11 mouse cellular contexts compared by ENCODE assay signal in the genomic region with DNA sequence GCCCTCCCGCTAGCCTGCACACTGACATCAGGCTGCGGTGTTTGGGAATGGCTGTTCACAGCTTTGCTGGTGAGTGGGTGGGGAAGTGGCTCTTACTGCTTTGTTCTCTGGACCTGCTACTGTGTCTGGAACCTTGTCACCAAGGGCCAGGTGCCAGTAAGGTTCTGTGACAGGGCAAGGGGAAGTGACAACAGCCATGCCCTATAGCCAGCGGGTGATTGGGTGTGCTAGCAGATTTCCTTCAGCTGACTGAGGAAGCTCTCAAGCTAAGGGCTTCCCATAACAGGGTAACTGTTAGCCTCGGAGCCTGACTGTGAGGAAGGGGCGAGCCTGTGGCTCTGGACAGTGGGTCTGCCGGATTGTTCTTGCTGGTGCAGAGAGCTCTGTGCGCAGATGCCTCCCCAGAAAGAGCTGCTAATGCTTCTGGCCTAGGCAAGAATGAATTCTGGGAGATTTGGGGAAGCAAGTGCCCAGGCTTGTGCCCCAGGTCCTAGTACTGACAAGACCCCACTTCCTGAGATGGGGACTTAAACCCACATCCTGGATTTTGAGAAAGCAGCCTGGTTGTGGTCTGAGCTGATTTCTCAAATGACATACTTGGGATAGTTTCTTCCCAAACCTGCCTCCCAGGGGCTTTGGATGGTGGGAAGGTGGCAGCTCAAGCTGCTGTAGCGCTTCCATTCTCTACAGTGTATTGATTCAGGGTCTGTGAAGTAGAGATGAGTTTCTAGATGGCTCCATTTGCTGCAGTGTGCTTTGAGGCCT. TPM values are rescaled to one million over a fixed set of nuclear protein-coding genes. Genes with fewer than 3 reads are reported as not detected.
DNase-seq lines count a peak whose midpoint lies in the region; ATAC-seq and TF ChIP-seq lines count a peak whose summit lies in the region.
"Had no signal": no experiment of that assay in that cellular context is flagged by ENCODE, and none has a peak within 500 bp of the region (broad histone marks: within the 10 kb centered on the region; RNA-seq: fewer than 3 reads in every experiment).

No protein-coding gene starts in this region.

- 0 out of 2 replicates have a peak, but pooled peaks cover 6% of the 10 kb centered on the region for H3K9me3 ChIP-seq in liver, embryonic 12.5 days (replicated peaks)
- H3K9me3 ChIP-seq: forebrain, embryonic 13.5 days had no signal

- 55% methylated on average over 8 of the region's 8 CpGs for WGBS in spleen, adult 2 months
- 71% methylated on average over 8 of the region's 8 CpGs for whole genome bisulfite sequencing in liver, embryonic 12.5 days (ENCODE audit: insufficient replicate concordance)

- H3K4me3 ChIP-seq in spleen, adult 2 months (ENCODE audit: extremely low read depth, insufficient read depth, insufficient read length), result peak overlapping the region; percentile 29; the same call in 1 of the 2 replicates
- H3K4me3 ChIP-seq in bone marrow macrophage, adult 2 months (ENCODE audit: insufficient read depth, low read length), result no peak overlapping the region
- no peak overlapping the region for H3K4me3 ChIP-seq in liver, embryonic 12.5 days
- H3K4me3 ChIP-seq: forebrain, embryonic 13.5 days had no signal

- no peak for TF ChIP-seq POLR2A in spleen, adult 2 months (IDR thresholded peaks at IDR 0.05; ENCODE audit: low read depth, low read length)
- TF ChIP-seq POLR2A in bone marrow macrophage, adult 2 months (IDR thresholded peaks at IDR 0.05; ENCODE audit: borderline replicate concordance, low read depth, low read length), result no peak

- no peak overlapping the region for H3K4me2 ChIP-seq in liver, embryonic 12.5 days
- H3K4me2 ChIP-seq: forebrain, embryonic 13.5 days; lung, embryonic 14.5 days had no signal

- TF ChIP-seq CTCF in spleen, adult 2 months (IDR thresholded peaks at IDR 0.05; ENCODE audit: extremely low read depth, insufficient read depth, insufficient read length, insufficient replicate concordance), result no peak
- TF ChIP-seq CTCF in bone marrow macrophage, adult 2 months (IDR thresholded peaks at IDR 0.05; ENCODE audit: low read depth, low read length), result no peak

- ATAC-seq in monocyte, adult 5-6 weeks (replicated peaks; ENCODE audit: insufficient number of reproducible peaks, low FRiP score, low TSS enrichment, poor library complexity, severe bottlenecking), result peak; percentile 36; the same call in 1 of the 2 replicates
- ATAC-seq in liver, embryonic 12.5 days, result no peak
- ATAC-seq: forebrain, embryonic 13.5 days; midbrain, embryonic 16.5 days had no signal

- DNase-seq in spleen, adult 2 months (ENCODE audit: low read depth in 1 of 2, low spot score in 2 of 2), result peak in 1 of 2 experiments; percentile 29
- no peak for DNase-seq in spleen, postnatal 14 days (ENCODE audit: low spot score in 2 of 2)
- DNase-seq in retina, postnatal 1 day, result no peak
- DNase-seq in kidney, adult 18-20 months, result no peak
- DNase-seq: kidney, adult 11 months; lung, embryonic 14.5 days had no signal

- H3K36me3 ChIP-seq in spleen, adult 2 months (ENCODE audit: control insufficient read depth, insufficient read depth, low read length), result peaks cover 7% of the 10 kb centered on the region; the same call in 1 of the 2 replicates
- H3K36me3 ChIP-seq in liver, embryonic 12.5 days, result peaks cover 99% of the 10 kb centered on the region

- H3K9ac ChIP-seq in liver, embryonic 12.5 days, result no peak overlapping the region
- H3K9ac ChIP-seq: forebrain, embryonic 13.5 days; lung, embryonic 14.5 days had no signal

- H3K4me1 ChIP-seq in spleen, adult 2 months (ENCODE audit: control insufficient read depth, insufficient read depth, insufficient read length), result peaks cover 24% of the 10 kb centered on the region; the same call in 1 of the 2 replicates
- peaks cover 48% of the 10 kb centered on the region for H3K4me1 ChIP-seq in bone marrow macrophage, adult 2 months (ENCODE audit: control insufficient read depth, insufficient read depth, low read length)
- peaks cover 49% of the 10 kb centered on the region for H3K4me1 ChIP-seq in liver, embryonic 12.5 days
- H3K4me1 ChIP-seq: forebrain, embryonic 13.5 days had no signal

- H3K27ac ChIP-seq in spleen, adult 2 months (ENCODE audit: insufficient read depth, low read length), result peak overlapping the region; percentile 85
- peak overlapping the region; percentile 25 for H3K27ac ChIP-seq in bone marrow macrophage, adult 2 months (ENCODE audit: insufficient read depth, low read depth, low read length)
- no peak overlapping the region for H3K27ac ChIP-seq in liver, embryonic 12.5 days
- H3K27ac ChIP-seq: forebrain, embryonic 13.5 days had no signal

- H3K27me3 ChIP-seq in spleen, adult 2 months (ENCODE audit: control insufficient read depth, insufficient read depth, low read length), result no peaks in the 10 kb centered on the region
- H3K27me3 ChIP-seq in liver, embryonic 12.5 days (replicated peaks), result no peaks in the 10 kb centered on the region
- H3K27me3 ChIP-seq: forebrain, embryonic 13.5 days had no signal

RNA-seq across cellular contexts. Expression of gene Pgs1, which starts 29.5 kb away (rescaled TPM):
- 35.6 and 43.7 TPM in 2 replicates for polyA plus RNA-seq in spleen, adult 2 months (2012; rRNA removed)
- 35.4 and 37.1 TPM in 2 replicates for polyA plus RNA-seq in bone marrow macrophage, adult 2 months (2012; ENCODE audit: insufficient read depth, insufficient read length, missing spikeins)
- 20.4 to 31.7 TPM (median 30.1 TPM) in 3 replicates for total RNA-seq in monocyte, adult 5-6 weeks (2017)
- polyA plus RNA-seq in liver, embryonic 12.5 days (2016; fragmentation: Nextera tagmentation; extraction: Ambion mirVana), result 26.4 and 29.6 TPM in 2 replicates

RNA-seq across cellular contexts. Expression of gene Socs3, which starts 45.7 kb away (rescaled TPM):
- polyA plus RNA-seq in spleen, adult 2 months (2012; rRNA removed), result 22.0 and 31.0 TPM in 2 replicates
- polyA plus RNA-seq in bone marrow macrophage, adult 2 months (2012; ENCODE audit: insufficient read depth, insufficient read length, missing spikeins), result 6.9 and 7.1 TPM in 2 replicates
- 67.9 to 84.4 TPM (median 70.9 TPM) in 3 replicates for total RNA-seq in monocyte, adult 5-6 weeks (2017)
- 8.6 and 9.8 TPM in 2 replicates for polyA plus RNA-seq in liver, embryonic 12.5 days (2016; fragmentation: Nextera tagmentation; extraction: Ambion mirVana)
